Comparison of ENCODE assay signal across 16 mouse cellular contexts in genomic region chr3:153917200-153917599, GRCm38 (mm10). TPM values are rescaled to one million over a fixed set of nuclear protein-coding genes. Genes with fewer than 3 reads are reported as not detected.
DNase-seq lines count a peak whose midpoint lies in the region; ATAC-seq and TF ChIP-seq lines count a peak whose summit lies in the region.
"Had no signal": no experiment of that assay in that cellular context is flagged by ENCODE, and none has a peak within 500 bp of the region (broad histone marks: within the 10 kb centered on the region; RNA-seq: fewer than 3 reads in every experiment).

No protein-coding gene starts in this region.

- H3K4me1 ChIP-seq in limb, embryonic 14.5 days (ENCODE audit: control insufficient read depth, insufficient read depth, low read length) = peaks cover 5% of the 10 kb centered on the region; the same call in 1 of the 2 replicates
- H3K4me1 ChIP-seq in limb, embryonic 10.5 days = peaks cover 10% of the 10 kb centered on the region

- H3K4me2 ChIP-seq in limb, embryonic 14.5 days (replicated peaks; ENCODE audit: low read depth, low read length, severe bottlenecking) = no peak overlapping the region
- H3K4me2 ChIP-seq: hindbrain, embryonic 14.5 days; liver, embryonic 11.5 days; lung, embryonic 15.5 days had no signal

- no peak for ATAC-seq in limb, embryonic 14.5 days (ENCODE audit: low FRiP score, low read depth)

- no peak overlapping the region for H3K27ac ChIP-seq in limb, embryonic 14.5 days (replicated peaks; ENCODE audit: low read depth, low read length)
- H3K27ac ChIP-seq in limb, embryonic 10.5 days = no peak overlapping the region
- H3K27ac ChIP-seq: hindbrain, embryonic 14.5 days; layer of hippocampus, adult 2 months; lung, embryonic 15.5 days had no signal

- TF ChIP-seq POLR2A in limb, embryonic 14.5 days (IDR thresholded peaks at IDR 0.05; ENCODE audit: borderline replicate concordance, extremely low read depth, insufficient read depth, insufficient read length) = no peak

- H3K27me3 ChIP-seq in limb, embryonic 14.5 days (ENCODE audit: control insufficient read depth, insufficient read depth, low read length) = no peaks in the 10 kb centered on the region
- no peaks in the 10 kb centered on the region for H3K27me3 ChIP-seq in limb, embryonic 10.5 days (ENCODE audit: low read depth, poor library complexity, severe bottlenecking)
- H3K27me3 ChIP-seq: lung, embryonic 15.5 days had no signal

- H3K36me3 ChIP-seq in limb, embryonic 14.5 days (ENCODE audit: control insufficient read depth, insufficient read depth, low read length) = peaks cover 3% of the 10 kb centered on the region; the same call in 1 of the 2 replicates
- H3K36me3 ChIP-seq in limb, embryonic 10.5 days = peaks cover 12% of the 10 kb centered on the region
- H3K36me3 ChIP-seq: lung, embryonic 15.5 days had no signal

- H3K9me3 ChIP-seq in limb, embryonic 14.5 days (ENCODE audit: control insufficient read depth, low read length) = no peaks in the 10 kb centered on the region
- H3K9me3 ChIP-seq in limb, embryonic 10.5 days (replicated peaks) = no peaks in the 10 kb centered on the region
- H3K9me3 ChIP-seq: lung, embryonic 15.5 days had no signal

- H3K9ac ChIP-seq in limb, embryonic 14.5 days (ENCODE audit: low read depth, low read length, severe bottlenecking) = no peak overlapping the region
- H3K9ac ChIP-seq: hindbrain, embryonic 14.5 days; lung, embryonic 15.5 days had no signal

- peak; percentile 63 for DNase-seq in limb, embryonic 14.5 days (ENCODE audit: low spot score)
- DNase-seq in limb, embryonic 10.5 days (ENCODE audit: low spot score) = no peak
- peak; percentile 96 for DNase-seq in ES-CJ7 (ENCODE audit: low read depth, low spot score)
- peak; percentile 95 for DNase-seq in ZHBTc4 (ENCODE audit: low read depth, low spot score)
- DNase-seq in large intestine, adult 2 months (ENCODE audit: low read depth, low spot score) = peak; percentile 82
- DNase-seq in Muller cell, postnatal 12 days (ENCODE audit: inconsistent ontology term) = no peak
- no peak for DNase-seq in gastrocnemius, postnatal 36 days
- DNase-seq: cerebellum, postnatal 14 days; gastrocnemius, postnatal 14 days; kidney, adult 8-10 months; right cerebral cortex, postnatal 14 days had no signal

- H3K4me3 ChIP-seq in limb, embryonic 14.5 days (replicated peaks; ENCODE audit: low read length) = no peak overlapping the region
- no peak overlapping the region for H3K4me3 ChIP-seq in limb, embryonic 10.5 days
- H3K4me3 ChIP-seq: layer of hippocampus, adult 2 months; lung, embryonic 15.5 days; myocyte had no signal

- 0% methylated on average over 1 of the region's 1 CpGs for WGBS in limb, embryonic 14.5 days
- WGBS in limb, embryonic 10.5 days = 14% methylated on average over 1 of the region's 1 CpGs
- 2% methylated on average over 1 of the region's 1 CpGs for WGBS in large intestine, adult 2 months

- intact Hi-C loops in gastrocnemius, postnatal 36 days (cut with DNase I) = no loop called here

RNA-seq across cellular contexts. Expression of gene Rabggtb, which starts 4.4 kb away (rescaled TPM):
- 114 and 115 TPM in 2 replicates for polyA plus RNA-seq in limb, embryonic 14.5 days (2012; rRNA removed)
- 48.2 and 50.7 TPM in 2 replicates for polyA plus RNA-seq in limb, embryonic 14.5 days (2014; fragmentation: Nextera tagmentation; extraction: Ambion mirVana)
- polyA plus RNA-seq in limb, embryonic 10.5 days (2016; fragmentation: Nextera tagmentation; extraction: Ambion mirVana) = 47.2 and 50.7 TPM in 2 replicates
- polyA plus RNA-seq in large intestine, adult 2 months (2012; rRNA removed) = 34.6 and 37.3 TPM in 2 replicates
- 10 to 100 TPM; 60.2 to 63.7 TPM for total RNA-seq in gastrocnemius, postnatal 36 days (2021)

RNA-seq across cellular contexts. Expression of gene Msh4, which starts 11.3 kb away (rescaled TPM):
- polyA plus RNA-seq in limb, embryonic 14.5 days (2012; rRNA removed) = 0.10 and 0.11 TPM in 2 replicates
- polyA plus RNA-seq in limb, embryonic 14.5 days (2014; fragmentation: Nextera tagmentation; extraction: Ambion mirVana) = 0.17 TPM in 1 of 2 replicates, not detected in the other
- polyA plus RNA-seq in limb, embryonic 10.5 days (2016; fragmentation: Nextera tagmentation; extraction: Ambion mirVana) = 0.05 and 0.06 TPM in 2 replicates
- 0.02 and 0.04 TPM in 2 replicates for polyA plus RNA-seq in large intestine, adult 2 months (2012; rRNA removed)
- not detected for total RNA-seq in gastrocnemius, postnatal 36 days (2021)

RNA-seq across cellular contexts. Expression of gene Acadm, which starts 27.2 kb away (rescaled TPM):
- 67.2 and 78.2 TPM in 2 replicates for polyA plus RNA-seq in limb, embryonic 14.5 days (2012; rRNA removed)
- 65.3 and 67.8 TPM in 2 replicates for polyA plus RNA-seq in limb, embryonic 14.5 days (2014; fragmentation: Nextera tagmentation; extraction: Ambion mirVana)
- polyA plus RNA-seq in limb, embryonic 10.5 days (2016; fragmentation: Nextera tagmentation; extraction: Ambion mirVana) = 30.7 and 35.3 TPM in 2 replicates
- 34.1 and 51.9 TPM in 2 replicates for polyA plus RNA-seq in large intestine, adult 2 months (2012; rRNA removed)
- total RNA-seq in gastrocnemius, postnatal 36 days (2021) = 100 to 1,000 TPM; 302 to 349 TPM

RNA-seq across cellular contexts. Expression of gene Slc44a5, which starts 56.0 kb away (rescaled TPM):
- 2.8 and 3.2 TPM in 2 replicates for polyA plus RNA-seq in limb, embryonic 14.5 days (2012; rRNA removed)
- 1.5 and 1.6 TPM in 2 replicates for polyA plus RNA-seq in limb, embryonic 14.5 days (2014; fragmentation: Nextera tagmentation; extraction: Ambion mirVana)
- polyA plus RNA-seq in limb, embryonic 10.5 days (2016; fragmentation: Nextera tagmentation; extraction: Ambion mirVana) = 0.08 and 0.09 TPM in 2 replicates
- 0.10 and 0.12 TPM in 2 replicates for polyA plus RNA-seq in large intestine, adult 2 months (2012; rRNA removed)
- under 1 TPM; 0.05 to 0.10 TPM for total RNA-seq in gastrocnemius, postnatal 36 days (2021)
- polyA plus RNA-seq: myocyte had no signal

Comparison
In these comparisons a context has a peak if more than half of its experiments do, and no peak if none do; other contexts are left out.
1. DNase-seq: peak in limb, embryonic 14.5 days (single experiment), ES-CJ7 (single experiment), ZHBTc4 (single experiment) and large intestine, adult 2 months (single experiment); none in limb, embryonic 10.5 days (single experiment), Muller cell, postnatal 12 days (single experiment) and gastrocnemius, postnatal 36 days (0 of 2).